Mouse (Mus musculus) olfactory bulb, adult 2 months (tissue): ENCODE results near the gene Hs3st2.

Experiments used
- CTCF ChIP-seq: fragments of 200-500 bp; IDR thresholded peaks from 2 replicates; pipeline ENCODE4 v1.5.1; 2012; ENCODE audit warnings: low read depth, mild to moderate bottlenecking, low read length, moderate library complexity; ENCODE audit not compliant: insufficient read depth
- POLR2A ChIP-seq: fragments of 200-500 bp; IDR thresholded peaks from 2 replicates; pipeline ENCODE4 v1.6.1; 2012; ENCODE audit warnings: mild to moderate bottlenecking, low read depth, low read length, moderate library complexity; ENCODE audit not compliant: insufficient read depth

- TF ChIP-seq CTCF: no peak
- no peak for TF ChIP-seq POLR2A
Measured at GRCm38 (mm10) chr7:121378942-121379341, 12.7 kb upstream of the Hs3st2 start.
